Mouse (Mus musculus): ENCODE results near the gene Gabrg3. TPM values are rescaled to one million over a fixed set of nuclear protein-coding genes. Genes with fewer than 3 reads are reported as not detected.

Gabrg3 gene
- total RNA-seq, 2 experiments from 2014 or later: 0.05 TPM; not detected in 1

DNA sequence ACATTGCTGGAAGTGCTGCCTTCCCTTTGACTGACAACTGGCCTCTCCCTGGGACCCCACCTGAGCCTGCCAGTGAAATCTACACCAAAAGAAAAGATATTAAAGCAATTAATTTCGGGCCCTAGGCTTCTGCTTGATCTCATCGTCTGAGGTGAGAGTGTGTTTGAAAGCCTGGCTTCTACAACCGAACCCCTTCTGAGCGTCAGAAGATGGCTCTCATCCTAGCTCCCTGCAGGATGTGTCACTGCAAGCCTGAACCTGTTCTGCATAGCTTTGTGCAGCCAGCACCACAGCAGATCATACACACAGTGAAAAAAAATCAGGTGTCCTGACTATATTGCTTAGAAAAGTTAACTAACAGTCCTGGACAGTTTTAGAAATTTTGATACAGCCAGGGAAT lies 618.8 kb downstream of the Gabrg3 start:
- DNase-seq: no peak
- intact Hi-C loops (cut with DNase I): no loop called here

DNA sequence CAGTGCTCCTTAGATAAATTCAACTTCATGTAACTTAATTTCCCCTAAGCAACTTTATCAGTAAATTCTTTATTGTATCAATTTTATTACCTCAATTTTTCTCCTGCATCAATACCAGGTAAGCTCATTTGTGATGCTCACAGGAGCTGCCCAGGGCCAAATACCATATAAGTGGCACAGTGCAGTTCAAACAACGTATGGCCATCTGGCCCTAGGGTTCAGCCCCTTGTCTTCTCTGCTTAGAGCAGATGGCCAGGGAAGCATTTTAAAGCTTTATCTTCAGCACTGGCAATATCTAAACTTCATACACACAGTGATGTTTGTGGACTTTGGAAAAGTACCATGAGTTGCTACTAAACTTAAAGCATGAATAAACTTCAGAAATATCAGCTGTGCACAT lies 619.2 kb downstream of the Gabrg3 start:
- no peak for DNase-seq
- intact Hi-C loops (cut with DNase I): no loop called here

DNA sequence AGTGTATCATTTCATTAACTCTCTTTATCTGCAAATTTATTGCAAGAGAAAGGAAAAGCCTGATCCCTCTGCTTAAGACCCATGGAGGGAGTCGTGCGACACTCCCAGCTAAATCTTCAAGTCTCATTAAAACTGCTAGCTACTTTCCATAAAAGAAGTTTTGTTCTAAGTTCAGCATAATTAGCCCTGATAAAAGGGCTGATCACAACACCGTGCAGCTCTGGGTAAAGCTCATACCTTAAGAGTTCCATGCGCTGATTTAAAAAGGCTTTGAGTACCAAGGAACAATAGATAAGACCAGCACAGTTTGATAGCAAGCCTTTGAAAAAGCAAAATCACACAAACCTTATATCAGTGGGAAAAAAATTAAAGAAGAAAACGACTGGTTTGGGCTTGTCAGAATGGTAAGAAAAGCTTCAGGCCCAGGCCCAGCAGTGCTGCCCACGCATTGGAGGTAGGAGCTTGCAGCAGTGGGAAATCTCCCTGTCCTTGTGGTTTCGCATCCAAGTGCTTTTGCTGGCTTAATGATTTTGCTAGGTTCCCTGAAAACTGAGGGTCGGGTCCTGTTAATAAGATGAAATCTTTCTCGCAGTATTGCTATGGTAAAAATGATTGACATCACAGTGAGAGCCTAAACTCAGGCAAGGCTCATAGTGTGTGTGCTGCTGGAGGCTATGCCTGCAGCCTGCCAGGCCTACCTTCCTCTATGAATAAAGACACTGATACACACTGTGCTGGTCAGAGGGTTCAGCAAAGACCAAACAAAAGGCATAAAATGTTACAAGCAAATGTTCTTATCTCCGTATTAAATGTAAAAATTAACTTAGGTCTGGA lies 621.2 kb downstream of the Gabrg3 start:
- intact Hi-C loops (cut with DNase I): no loop called here
- DNase-seq: no peak

DNA sequence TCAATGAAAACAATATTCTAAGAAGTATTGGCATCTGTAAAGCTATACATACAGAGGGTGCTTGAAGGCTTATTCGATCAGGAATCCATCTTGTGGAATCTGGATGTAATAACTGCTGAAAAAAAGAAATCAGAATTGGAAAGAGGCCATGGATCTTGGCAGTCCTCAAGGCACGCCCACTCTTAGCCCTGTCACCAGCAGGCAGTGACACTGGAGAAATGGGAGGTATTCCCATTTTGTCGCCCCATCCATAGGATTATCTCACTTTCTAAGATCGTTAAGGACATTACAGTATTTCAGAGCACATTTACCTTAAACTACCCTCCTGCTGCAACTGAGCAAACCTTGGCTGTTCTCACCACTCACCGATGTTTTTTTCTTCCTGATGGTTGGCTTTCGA lies 657.8 kb downstream of the Gabrg3 start:
- no peak for DNase-seq
- intact Hi-C loops (cut with DNase I): no loop called here

Other genes starting within 250 kb of the Gabrg3 start
- 1 to 10 TPM in 1 of 2 experiments, under 1 TPM in 1; 0.42 to 1.6 TPM for gene Gabrb3, start 32.5 kb upstream of the Gabrg3 start, total RNA-seq (2021)
- gene Gabra5, start 122.9 kb upstream of the Gabrg3 start, total RNA-seq (2021): not detected

All from heart, postnatal 36 days (tissue).